Mouse (Mus musculus) heart, postnatal 4 days (tissue): Measurements from ENCODE around the gene Prickle1. TPM values are rescaled to one million over a fixed set of nuclear protein-coding genes. Genes with fewer than 3 reads are reported as not detected.

Experiments used
- DNase-seq: peaks from one replicate; pipeline ENCODE4 v3.0.0; 2021
- total RNA-seq, 2 experiments: library from RNA; stranded (reverse); gene quantifications; 2 replicates each; pipeline ENCODE4 v1.2.3; 2021

Prickle1 gene
- total RNA-seq, 2 experiments from 2014 or later: 31.0 to 36.4 TPM

- DNase-seq: no peak
These were observed 1.3 kb downstream of the Prickle1 start for GRCm38 (mm10) chr15:93594296-93594887.

- no peak for DNase-seq
These were observed 3.1 kb downstream of the Prickle1 start for GRCm38 (mm10) chr15:93592596-93592995.

- peak; percentile 56 for DNase-seq
These were observed 3.8 kb downstream of the Prickle1 start for GRCm38 (mm10) chr15:93591831-93592321.

- DNase-seq: no peak
These were observed 4.3 kb downstream of the Prickle1 start for GRCm38 (mm10) chr15:93591371-93591770.

GRCm38 (mm10) chr15:93588401-93588800 lies 7.3 kb downstream of the Prickle1 start:
- peak; percentile 22 for DNase-seq

- no peak for DNase-seq
These were observed 8.0 kb downstream of the Prickle1 start for GRCm38 (mm10) chr15:93587660-93588059.

GRCm38 (mm10) chr15:93583051-93583450 lies 12.6 kb downstream of the Prickle1 start:
- no peak for DNase-seq

GRCm38 (mm10) chr15:93581736-93582135 lies 14.0 kb downstream of the Prickle1 start:
- DNase-seq: no peak

GRCm38 (mm10) chr15:93579899-93580298 lies 15.8 kb downstream of the Prickle1 start:
- DNase-seq: no peak

GRCm38 (mm10) chr15:93579100-93579499 lies 16.6 kb downstream of the Prickle1 start:
- DNase-seq: no peak

GRCm38 (mm10) chr15:93576361-93576760 lies 19.3 kb downstream of the Prickle1 start:
- no peak for DNase-seq

GRCm38 (mm10) chr15:93575884-93576283 lies 19.8 kb downstream of the Prickle1 start:
- peak; percentile 93 for DNase-seq

- no peak for DNase-seq
These were observed 22.8 kb downstream of the Prickle1 start for GRCm38 (mm10) chr15:93572889-93573288.

- DNase-seq: no peak
These were observed 24.7 kb downstream of the Prickle1 start for GRCm38 (mm10) chr15:93570881-93571495.

- DNase-seq: no peak
These were observed 26.8 kb downstream of the Prickle1 start for GRCm38 (mm10) chr15:93568911-93569310.

- DNase-seq: peak; percentile 84
These were observed 28.0 kb downstream of the Prickle1 start for GRCm38 (mm10) chr15:93567546-93568307.

GRCm38 (mm10) chr15:93563491-93563890 lies 32.2 kb downstream of the Prickle1 start:
- no peak for DNase-seq

- no peak for DNase-seq
These were observed 34.2 kb downstream of the Prickle1 start for GRCm38 (mm10) chr15:93561540-93561939.

- no peak for DNase-seq
These were observed 37.3 kb downstream of the Prickle1 start for GRCm38 (mm10) chr15:93558421-93558820.

- DNase-seq: no peak
These were observed 40.0 kb downstream of the Prickle1 start for GRCm38 (mm10) chr15:93555719-93556118.

GRCm38 (mm10) chr15:93554203-93554851 lies 41.4 kb downstream of the Prickle1 start:
- peak; percentile 31 for DNase-seq

GRCm38 (mm10) chr15:93552169-93552568 lies 43.5 kb downstream of the Prickle1 start:
- DNase-seq: peak; percentile 75

- no peak for DNase-seq
These were observed 47.4 kb downstream of the Prickle1 start for GRCm38 (mm10) chr15:93548297-93548696.
